15 mouse cellular contexts compared by ENCODE assay signal in genomic region chr16:66004689-66005088, GRCm38 (mm10).
DNase-seq lines count a peak whose midpoint lies in the region; ATAC-seq lines count a peak whose summit lies in the region.
"Had no signal": no experiment of that assay in that cellular context is flagged by ENCODE, and none has a peak within 500 bp of the region (broad histone marks: within the 10 kb centered on the region; RNA-seq: fewer than 3 reads in every experiment).

No protein-coding gene starts in this region.

- H3K4me2 ChIP-seq in heart, embryonic 13.5 days, result peak overlapping the region; percentile 50
- no peak overlapping the region for H3K4me2 ChIP-seq in kidney, embryonic 15.5 days
- no peak overlapping the region for H3K4me2 ChIP-seq in embryonic facial prominence, embryonic 15.5 days (replicated peaks)
- H3K4me2 ChIP-seq: forebrain, embryonic 15.5 days; hindbrain, embryonic 12.5 days; midbrain, embryonic 12.5 days had no signal

- no peak overlapping the region for H3K9ac ChIP-seq in heart, embryonic 13.5 days
- no peak overlapping the region for H3K9ac ChIP-seq in kidney, embryonic 15.5 days
- no peak overlapping the region for H3K9ac ChIP-seq in embryonic facial prominence, embryonic 15.5 days
- H3K9ac ChIP-seq: forebrain, embryonic 15.5 days; hindbrain, embryonic 12.5 days; midbrain, embryonic 12.5 days had no signal

- H3K27me3 ChIP-seq in heart, embryonic 13.5 days (replicated peaks), result no peaks in the 10 kb centered on the region
- H3K27me3 ChIP-seq in kidney, embryonic 15.5 days, result no peaks in the 10 kb centered on the region
- H3K27me3 ChIP-seq in embryonic facial prominence, embryonic 15.5 days, result no peaks in the 10 kb centered on the region
- H3K27me3 ChIP-seq: forebrain, embryonic 15.5 days; hindbrain, embryonic 12.5 days; midbrain, embryonic 12.5 days had no signal

- H3K4me1 ChIP-seq in heart, embryonic 13.5 days, result peaks cover 17% of the 10 kb centered on the region
- peaks cover 3% of the 10 kb centered on the region; the same call in 1 of the 2 replicates for H3K4me1 ChIP-seq in kidney, embryonic 15.5 days
- 0 out of 2 replicates have a peak, but pooled peaks cover 5% of the 10 kb centered on the region for H3K4me1 ChIP-seq in embryonic facial prominence, embryonic 15.5 days
- H3K4me1 ChIP-seq: forebrain, embryonic 15.5 days; hindbrain, embryonic 12.5 days; midbrain, embryonic 12.5 days had no signal

- no peak overlapping the region for H3K27ac ChIP-seq in heart, embryonic 13.5 days (replicated peaks)
- H3K27ac ChIP-seq in kidney, embryonic 15.5 days, result no peak overlapping the region
- no peak overlapping the region for H3K27ac ChIP-seq in embryonic facial prominence, embryonic 15.5 days (replicated peaks)
- H3K27ac ChIP-seq: forebrain, embryonic 15.5 days; hindbrain, embryonic 12.5 days; left cerebral cortex, adult 2 months; macrophage; midbrain, embryonic 12.5 days had no signal

- 32% methylated on average over 9 of the region's 9 CpGs for WGBS in heart, embryonic 13.5 days
- 65% methylated on average over 9 of the region's 9 CpGs for WGBS in kidney, embryonic 15.5 days
- WGBS in embryonic facial prominence, embryonic 15.5 days, result 57% methylated on average over 9 of the region's 9 CpGs

- H3K9me3 ChIP-seq in heart, embryonic 13.5 days, result no peaks in the 10 kb centered on the region
- H3K9me3 ChIP-seq in kidney, embryonic 15.5 days (replicated peaks), result no peaks in the 10 kb centered on the region
- no peaks in the 10 kb centered on the region for H3K9me3 ChIP-seq in embryonic facial prominence, embryonic 15.5 days (replicated peaks)
- H3K9me3 ChIP-seq: forebrain, embryonic 15.5 days; hindbrain, embryonic 12.5 days; midbrain, embryonic 12.5 days had no signal

- no peak for DNase-seq in heart, adult 11 months
- DNase-seq in kidney, postnatal 25 days, result peak; percentile 9 to 30
- peak; percentile 45 for DNase-seq in Muller cell, postnatal 12 days (ENCODE audit: inconsistent ontology term)
- DNase-seq in frontal cortex, adult 2 months (ENCODE audit: extremely low spot score in 1 of 2, low spot score in 1 of 2), result no peak
- DNase-seq: adrenal gland, postnatal 10 days; cerebellum, adult 2 months; liver had no signal

- peak overlapping the region; percentile 13 for H3K4me3 ChIP-seq in heart, embryonic 13.5 days
- H3K4me3 ChIP-seq in kidney, embryonic 15.5 days (replicated peaks), result no peak overlapping the region
- H3K4me3 ChIP-seq in embryonic facial prominence, embryonic 15.5 days (replicated peaks), result no peak overlapping the region
- H3K4me3 ChIP-seq: forebrain, embryonic 15.5 days; hindbrain, embryonic 12.5 days; left cerebral cortex, adult 2 months; midbrain, embryonic 12.5 days had no signal

- no peak for ATAC-seq in heart, embryonic 13.5 days (ENCODE audit: extremely low read depth, insufficient number of reproducible peaks, low FRiP score, low TSS enrichment)
- no peak for ATAC-seq in kidney, embryonic 15.5 days (replicated peaks; ENCODE audit: low FRiP score)
- ATAC-seq in embryonic facial prominence, embryonic 15.5 days (ENCODE audit: insufficient number of reproducible peaks, low FRiP score, low TSS enrichment, low read depth), result peak; percentile 34; the same call in 1 of the 2 replicates
- ATAC-seq: forebrain, embryonic 15.5 days had no signal

- H3K36me3 ChIP-seq in heart, embryonic 13.5 days, result no peaks in the 10 kb centered on the region
- H3K36me3 ChIP-seq in kidney, embryonic 15.5 days, result no peaks in the 10 kb centered on the region
- H3K36me3 ChIP-seq in embryonic facial prominence, embryonic 15.5 days, result no peaks in the 10 kb centered on the region
- H3K36me3 ChIP-seq: forebrain, embryonic 15.5 days; hindbrain, embryonic 12.5 days; midbrain, embryonic 12.5 days had no signal

Comparison
In these comparisons a context has a peak if more than half of its experiments do, and no peak if none do; other contexts are left out.
1. DNase-seq: peak in kidney, postnatal 25 days (2 of 2) and Muller cell, postnatal 12 days (single experiment); none in heart, adult 11 months (single experiment) and frontal cortex, adult 2 months (0 of 2).